Mouse (Mus musculus): ENCODE data around the gene Slc39a11.

DNA sequence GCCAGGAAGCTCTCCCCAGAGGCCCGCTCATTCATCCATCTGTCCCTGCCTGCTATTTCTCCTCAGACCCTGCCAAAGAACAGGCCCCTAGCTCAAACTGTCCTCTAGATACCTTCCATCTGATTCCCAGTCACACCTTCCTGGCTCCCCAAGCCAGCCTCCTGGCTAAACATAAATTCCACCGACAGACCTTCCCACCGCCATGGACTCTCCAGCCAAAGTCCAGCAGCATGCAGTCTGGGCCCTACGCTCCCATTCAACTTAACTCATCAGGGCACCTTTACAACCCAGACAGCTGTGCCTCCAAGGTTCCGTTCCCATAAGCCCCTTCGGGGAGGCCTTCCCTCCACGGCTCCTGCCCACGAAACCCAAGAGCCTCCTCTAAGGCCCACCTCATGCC, 87.6 kb downstream of the Slc39a11 start:
- TF ChIP-seq CTCF (IDR thresholded peaks at IDR 0.05; ENCODE audit: low read depth) (no peak), EP300 (optimal IDR thresholded peaks at IDR 0.05) (no peak)
